Mouse (Mus musculus) heart, adult 2 months (tissue): ENCODE data around the gene Mobp. TPM values are rescaled to one million over a fixed set of nuclear protein-coding genes. Genes with fewer than 3 reads are reported as not detected.

Experiments used
- DNase-seq, 2 experiments: peaks; one replicate each; pipeline ENCODE4 v3.0.0; 2021
- H3K27ac ChIP-seq: fragments of 200-600 bp; 2 replicates; pipeline ENCODE4 v1.8.1; 2022
- H3K27me3 ChIP-seq: fragments of 200-500 bp; 2 replicates; pipeline ENCODE4 v1.6.1; 2012; ENCODE audit warnings: mild to moderate bottlenecking, low read length, inconsistent platforms, mixed read lengths; ENCODE audit not compliant: control insufficient read depth, insufficient read depth
- H3K36me3 ChIP-seq: fragments of 200-500 bp; 2 replicates; pipeline ENCODE4 v1.6.1; 2012; ENCODE audit warnings: low read length, inconsistent platforms; ENCODE audit not compliant: control insufficient read depth, insufficient read depth
- H3K4me1 ChIP-seq: fragments of 200-500 bp; 2 replicates; pipeline ENCODE4 v1.6.1; 2011; ENCODE audit warnings: low read length; ENCODE audit not compliant: control insufficient read depth, insufficient read depth
- H3K4me3 ChIP-seq: fragments of 200-600 bp; 2 replicates; pipeline ENCODE4 v1.8.1; 2022
- H3K79me2 ChIP-seq: fragments of 200-500 bp; replicated peaks from 2 replicates; pipeline ENCODE4 v1.6.1; 2012; ENCODE audit warnings: mild to moderate bottlenecking, inconsistent platforms, low read length, moderate library complexity, mixed read lengths; ENCODE audit not compliant: control insufficient read depth, insufficient read depth
- H3K9ac ChIP-seq: fragments of 200-500 bp; 2 replicates; pipeline ENCODE4 v1.6.1; 2012; ENCODE audit warnings: low read depth, mild to moderate bottlenecking, control low read depth, inconsistent platforms, low read length, mixed read lengths
- CTCF ChIP-seq: fragments of 200-600 bp; IDR thresholded peaks from 2 replicates; pipeline ENCODE4 v1.8.1; 2022; ENCODE audit warnings: antibody characterized with exemption, mild to moderate bottlenecking, moderate library complexity
- EP300 ChIP-seq: fragments of 200-500 bp; IDR thresholded peaks from 2 replicates; pipeline ENCODE4 v1.6.1; 2011; ENCODE audit warnings: low read depth, low read length, control low read depth; ENCODE audit not compliant: insufficient read depth
- POLR2A ChIP-seq: fragments of 200-500 bp; IDR thresholded peaks from 2 replicates; pipeline ENCODE4 v1.6.1; 2011; ENCODE audit warnings: mild to moderate bottlenecking, low read depth, low read length, control low read depth; ENCODE audit not compliant: insufficient read depth
- WGBS: fragments of 180-500 bp; shearing (Covaris S2); methylation state at CpG from one replicate; pipeline ENCODE4 v1.1.7; 2018; 5-methylcytosine and 5-hydroxymethylcytosine counted together
- intact Hi-C: fragments of 180-260 bp; cut with DNase I; formaldehyde crosslinking; loops from one replicate; pipeline ENCODE4 v1.15.1; 2025
- polyA plus RNA-seq: library from polyadenylated mRNA; depleted of rRNA; stranded (reverse); fragments of >200 nt; gene quantifications from 2 replicates; pipeline ENCODE4 v1.2.3, GENCODE M21; 2012
- total RNA-seq, 2 experiments: library from RNA; stranded (reverse); gene quantifications; 2 replicates each; pipeline ENCODE4 v1.2.3; 2021

Mobp gene
- total and polyA plus RNA-seq, 3 experiments = not detected

- Histone ChIP-seq H3K4me3 (no peak overlapping the region), H3K27me3 (no peaks in the 10 kb centered on the region), H3K27ac (no peak overlapping the region), H3K36me3 (no peaks in the 10 kb centered on the region), H3K9ac (no peak overlapping the region), H3K4me1 (peaks cover 2% of the 10 kb centered on the region; the same call in 1 of the 2 replicates), H3K79me2 (peaks cover 6% of the 10 kb centered on the region)
- intact Hi-C loops = no loop called here
- DNase-seq = no peak
- 89% methylated on average over 6 of the region's 6 CpGs for WGBS
- no peak for TF ChIP-seq EP300
- TF ChIP-seq POLR2A = no peak
- TF ChIP-seq CTCF = no peak
These were observed 37.0 kb upstream of the Mobp start for GRCm38 (mm10) chr9:120112472-120112871.

GRCm38 (mm10) chr9:120113456-120113855, 36.1 kb upstream of the Mobp start:
- peaks cover 2% of the 10 kb centered on the region; the same call in 1 of the 2 replicates for H3K4me1 ChIP-seq
- TF ChIP-seq CTCF (no peak), POLR2A (no peak), EP300 (no peak)
- 93% methylated on average over 7 of the region's 7 CpGs for WGBS
- peaks cover 6% of the 10 kb centered on the region for H3K79me2 ChIP-seq
- intact Hi-C loops = no loop called here
- H3K4me3 ChIP-seq = no peak overlapping the region
- no peak for DNase-seq
- no peaks in the 10 kb centered on the region for H3K36me3 ChIP-seq
- no peak overlapping the region for H3K9ac ChIP-seq
- H3K27me3 ChIP-seq = no peaks in the 10 kb centered on the region
- H3K27ac ChIP-seq = no peak overlapping the region

DNA sequence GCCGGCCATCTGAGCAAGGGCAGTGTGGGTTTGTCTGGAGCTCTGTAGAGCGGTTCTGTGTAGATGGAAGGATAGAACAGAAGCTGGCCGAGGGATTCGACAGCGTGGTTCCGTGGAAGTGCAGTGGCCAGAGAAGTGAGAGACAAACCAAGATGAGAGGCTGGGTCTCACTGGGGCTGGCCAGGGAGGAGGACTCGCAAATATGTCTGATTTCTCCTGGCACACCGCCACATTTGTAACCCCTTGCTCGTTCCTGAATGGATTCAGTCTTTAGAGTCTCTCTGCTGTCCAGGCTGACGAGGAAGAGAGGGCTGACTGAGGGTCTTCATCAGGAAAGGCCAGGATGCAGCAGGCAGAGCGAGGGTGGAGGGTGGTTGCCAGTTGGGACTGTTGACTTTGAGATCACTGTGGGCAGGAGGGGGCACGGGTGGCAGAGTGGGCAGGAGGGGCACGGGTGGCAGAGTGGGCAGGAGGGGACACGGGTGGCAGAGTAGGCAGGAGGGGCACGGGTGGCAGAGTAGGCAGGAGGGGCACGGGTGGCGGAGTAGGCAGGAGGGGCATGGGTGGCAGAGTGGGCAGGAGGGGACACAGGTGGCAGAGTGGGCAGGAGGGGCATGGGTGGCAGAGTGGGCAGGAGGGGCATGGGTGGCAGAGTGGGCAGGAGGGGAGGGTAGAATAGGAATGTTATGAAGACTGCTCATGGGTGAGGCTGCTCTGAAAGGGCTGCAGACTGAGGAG, 35.3 kb upstream of the Mobp start:
- DNase-seq = no peak
- intact Hi-C loops = no loop called here
- Histone ChIP-seq H3K27ac (no peak overlapping the region), H3K36me3 (no peaks in the 10 kb centered on the region), H3K9ac (no peak overlapping the region), H3K79me2 (peaks cover 6% of the 10 kb centered on the region), H3K27me3 (no peaks in the 10 kb centered on the region), H3K4me3 (no peak overlapping the region), H3K4me1 (peaks cover 2% of the 10 kb centered on the region; the same call in 1 of the 2 replicates)
- 82% methylated on average over 17 of the region's 17 CpGs for WGBS
- TF ChIP-seq CTCF = no peak
- no peak for TF ChIP-seq EP300
- no peak for TF ChIP-seq POLR2A

GRCm38 (mm10) chr9:120114789-120115151, 34.7 kb upstream of the Mobp start:
- no peak overlapping the region for H3K27ac ChIP-seq
- TF ChIP-seq CTCF (no peak), POLR2A (no peak), EP300 (no peak)
- 85% methylated on average over 2 of the region's 2 CpGs for WGBS
- DNase-seq = no peak
- H3K36me3 ChIP-seq = no peaks in the 10 kb centered on the region
- peaks cover 2% of the 10 kb centered on the region; the same call in 1 of the 2 replicates for H3K4me1 ChIP-seq
- no peaks in the 10 kb centered on the region for H3K27me3 ChIP-seq
- H3K4me3 ChIP-seq = no peak overlapping the region
- peaks cover 6% of the 10 kb centered on the region for H3K79me2 ChIP-seq
- intact Hi-C loops = no loop called here
- H3K9ac ChIP-seq = no peak overlapping the region

DNA sequence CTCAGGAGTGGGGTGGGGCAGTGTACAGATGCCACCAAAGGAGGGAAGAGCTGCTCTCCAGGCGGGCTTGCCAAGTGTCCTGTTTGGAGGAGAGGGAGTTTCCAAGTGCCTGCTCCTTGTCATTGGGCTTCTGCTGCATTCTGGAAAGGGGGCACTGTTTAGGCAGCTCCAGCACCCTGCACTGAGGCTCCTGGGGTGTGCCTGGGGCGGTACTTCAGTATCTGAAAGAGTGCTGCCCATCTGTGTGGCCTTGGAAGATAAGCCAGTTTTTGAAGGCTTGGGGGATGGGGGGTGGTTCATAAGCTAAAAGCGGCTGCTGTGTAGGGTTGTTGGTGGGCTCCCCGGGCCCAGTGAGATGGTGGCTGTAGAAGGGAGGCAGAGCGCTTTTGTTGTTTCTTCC, 33.9 kb upstream of the Mobp start:
- H3K27ac ChIP-seq = no peak overlapping the region
- intact Hi-C loops = no loop called here
- peaks cover 2% of the 10 kb centered on the region; the same call in 1 of the 2 replicates for H3K4me1 ChIP-seq
- no peak overlapping the region for H3K9ac ChIP-seq
- H3K4me3 ChIP-seq = no peak overlapping the region
- peaks cover 6% of the 10 kb centered on the region for H3K79me2 ChIP-seq
- DNase-seq = no peak
- no peak for TF ChIP-seq EP300
- no peak for TF ChIP-seq POLR2A
- no peak for TF ChIP-seq CTCF
- 65% methylated on average over 5 of the region's 5 CpGs for WGBS
- no peaks in the 10 kb centered on the region for H3K27me3 ChIP-seq
- H3K36me3 ChIP-seq = no peaks in the 10 kb centered on the region

DNA sequence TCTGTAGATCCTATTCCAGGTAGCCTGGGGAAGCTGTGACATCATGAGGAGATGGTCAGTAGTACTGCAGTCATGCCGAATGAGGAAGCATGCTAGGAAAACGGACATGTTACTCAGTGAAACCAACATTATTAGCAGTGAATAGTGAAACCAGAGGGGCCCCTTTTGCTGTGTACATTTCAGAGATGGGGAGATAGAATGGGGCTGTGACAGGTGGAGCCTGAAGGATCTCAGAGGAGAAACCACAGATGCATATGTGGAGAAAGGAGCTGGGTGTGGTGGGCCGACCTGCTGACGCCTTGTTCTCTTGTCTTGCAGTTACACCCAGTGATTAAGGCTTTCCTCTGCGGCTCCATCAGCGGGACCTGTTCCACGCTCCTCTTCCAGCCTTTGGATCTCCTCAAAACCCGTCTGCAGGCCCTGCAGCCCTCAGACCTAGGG, 33.3 kb upstream of the Mobp start:
- Histone ChIP-seq H3K36me3 (no peaks in the 10 kb centered on the region), H3K27ac (no peak overlapping the region), H3K4me1 (peaks cover 2% of the 10 kb centered on the region; the same call in 1 of the 2 replicates), H3K79me2 (peaks cover 6% of the 10 kb centered on the region), H3K27me3 (no peaks in the 10 kb centered on the region), H3K4me3 (no peak overlapping the region), H3K9ac (no peak overlapping the region)
- no peak for DNase-seq
- intact Hi-C loops = no loop called here
- TF ChIP-seq EP300 (no peak), CTCF (no peak), POLR2A (no peak)
- 80% methylated on average over 8 of the region's 8 CpGs for WGBS
